In the genomic region with DNA sequence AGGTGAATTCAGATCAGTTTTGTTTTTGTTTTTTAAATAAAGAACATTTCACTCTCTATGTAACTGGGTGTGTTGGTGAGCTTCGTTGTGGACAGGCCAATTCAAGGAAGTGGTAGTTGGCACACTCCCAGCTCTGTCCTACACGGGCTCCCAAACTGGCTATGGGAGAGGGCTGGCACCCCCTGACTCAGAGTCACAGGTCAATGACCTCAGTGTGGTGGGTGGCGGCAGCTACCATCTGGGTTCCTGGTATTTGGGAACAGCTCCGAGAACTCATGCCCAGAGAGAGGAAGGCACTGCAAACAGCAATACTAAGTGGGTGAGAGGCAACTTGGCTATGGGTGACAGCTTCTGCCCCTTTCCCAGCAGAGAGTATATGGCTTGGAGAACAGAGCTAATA, we compare ENCODE assay signal across 10 mouse cellular contexts. TPM values are rescaled to one million over a fixed set of nuclear protein-coding genes. Genes with fewer than 3 reads are reported as not detected.
DNase-seq lines count a peak whose midpoint lies in the region; ATAC-seq and TF ChIP-seq lines count a peak whose summit lies in the region.
"Had no signal": no experiment of that assay in that cellular context is flagged by ENCODE, and none has a peak within 500 bp of the region (broad histone marks: within the 10 kb centered on the region; RNA-seq: fewer than 3 reads in every experiment).

No protein-coding gene starts in this region.

- TF ChIP-seq CTCF in spleen, adult 2 months (IDR thresholded peaks at IDR 0.05; ENCODE audit: extremely low read depth, insufficient read depth, insufficient read length, insufficient replicate concordance) = no peak
- TF ChIP-seq CTCF in midbrain, postnatal 0 days (IDR thresholded peaks at IDR 0.05) = no peak

- intact Hi-C loops in gastrocnemius, postnatal 14 days (cut with DNase I; ENCODE audit: low total_unique reads) = no loop called here
- intact Hi-C loops in heart, postnatal 10 days (cut with DNase I) = no loop called here

- ATAC-seq in megakaryocyte, adult 5-6 weeks (ENCODE audit: poor library complexity, severe bottlenecking) = peak; percentile 61
- ATAC-seq in midbrain, postnatal 0 days (ENCODE audit: low FRiP score) = no peak

- no peaks in the 10 kb centered on the region for H3K27me3 ChIP-seq in spleen, adult 2 months (ENCODE audit: control insufficient read depth, insufficient read depth, low read length)
- H3K27me3 ChIP-seq in midbrain, postnatal 0 days (ENCODE audit: insufficient read depth, low read length) = no peaks in the 10 kb centered on the region
- H3K27me3 ChIP-seq: forebrain, embryonic 12.5 days had no signal

- TF ChIP-seq POLR2A in spleen, adult 2 months (IDR thresholded peaks at IDR 0.05; ENCODE audit: low read depth, low read length) = no peak

- WGBS in spleen, adult 2 months = 27% methylated on average over 4 of the region's 4 CpGs
- 77% methylated on average over 4 of the region's 4 CpGs for WGBS in midbrain, postnatal 0 days

- no peaks in the 10 kb centered on the region for H3K9me3 ChIP-seq in midbrain, postnatal 0 days (ENCODE audit: low read length)
- H3K9me3 ChIP-seq: forebrain, embryonic 12.5 days had no signal

- peaks cover 32% of the 10 kb centered on the region; the same call in 1 of the 2 replicates for H3K4me1 ChIP-seq in spleen, adult 2 months (ENCODE audit: control insufficient read depth, insufficient read depth, insufficient read length)
- H3K4me1 ChIP-seq in midbrain, postnatal 0 days (ENCODE audit: insufficient read depth, low read length) = no peaks in the 10 kb centered on the region

- peak; percentile 30 for DNase-seq in gastrocnemius, postnatal 14 days
- DNase-seq in gastrocnemius, adult 8-10 months (ENCODE audit: low spot score in 2 of 2) = no peak
- peak in 1 of 2 experiments; percentile 26 for DNase-seq in spleen, adult 2 months (ENCODE audit: low read depth in 1 of 2, low spot score in 2 of 2)
- no peak for DNase-seq in spleen, postnatal 14 days (ENCODE audit: low spot score in 2 of 2)
- peak; percentile 38 to 40 for DNase-seq in heart, postnatal 10 days
- DNase-seq in midbrain, postnatal 0 days (ENCODE audit: low spot score) = no peak
- no peak for DNase-seq in left cerebral cortex, adult 18-20 months (ENCODE audit: low spot score in 2 of 2)
- DNase-seq: embryo, embryonic 11 days had no signal

- peak overlapping the region; percentile 19; the same call in 1 of the 2 replicates for H3K27ac ChIP-seq in spleen, adult 2 months (ENCODE audit: insufficient read depth, low read length)
- no peak overlapping the region for H3K27ac ChIP-seq in midbrain, postnatal 0 days (ENCODE audit: low read depth, low read length)
- H3K27ac ChIP-seq: forebrain, embryonic 12.5 days had no signal

- no peak overlapping the region for H3K9ac ChIP-seq in midbrain, postnatal 0 days (replicated peaks; ENCODE audit: low read length, poor library complexity, severe bottlenecking)
- H3K9ac ChIP-seq: forebrain, embryonic 12.5 days had no signal

- H3K4me3 ChIP-seq in spleen, adult 2 months (ENCODE audit: extremely low read depth, insufficient read depth, insufficient read length) = no peak overlapping the region
- no peak overlapping the region for H3K4me3 ChIP-seq in midbrain, postnatal 0 days (ENCODE audit: low read depth, low read length)
- H3K4me3 ChIP-seq: forebrain, embryonic 12.5 days had no signal

- H3K4me2 ChIP-seq in midbrain, postnatal 0 days (ENCODE audit: low read depth, low read length, poor library complexity, severe bottlenecking) = no peak overlapping the region
- H3K4me2 ChIP-seq: forebrain, embryonic 12.5 days had no signal

- H3K36me3 ChIP-seq in spleen, adult 2 months (ENCODE audit: control insufficient read depth, insufficient read depth, low read length) = no peaks in the 10 kb centered on the region
- H3K36me3 ChIP-seq in midbrain, postnatal 0 days (ENCODE audit: insufficient read depth, low read length) = no peaks in the 10 kb centered on the region
- H3K36me3 ChIP-seq: forebrain, embryonic 12.5 days had no signal

RNA-seq across cellular contexts. Expression of gene Abcg1, which starts 19.1 kb away (rescaled TPM):
- total RNA-seq in gastrocnemius, postnatal 14 days (2021) = 1 to 10 TPM; 4.9 to 6.6 TPM
- 1 to 10 TPM; 1.2 to 1.8 (median 1.5) TPM for total RNA-seq in gastrocnemius, adult 8-10 months (2022)
- polyA plus RNA-seq in spleen, adult 2 months (2012; rRNA removed) = 29.0 and 33.1 TPM in 2 replicates
- total RNA-seq in heart, postnatal 10 days (2021) = 1 to 10 TPM; 8.9 to 10.0 TPM
- total RNA-seq in megakaryocyte, adult 5-6 weeks (2015) = 13.2 and 20.1 TPM in 2 replicates
- total RNA-seq in megakaryocyte, adult 5-6 weeks (2017) = 19.2 and 23.7 TPM in 2 replicates
- total RNA-seq in midbrain, postnatal 0 days (2014; rRNA removed) = 29.2 and 38.7 TPM in 2 replicates
- polyA plus RNA-seq in midbrain, postnatal 0 days (2015; fragmentation: Nextera tagmentation; extraction: Ambion mirVana) = 19.6 and 20.7 TPM in 2 replicates
- total RNA-seq in left cerebral cortex, adult 18-20 months (2021) = 10 to 100 TPM; 70.5 to 80.0 TPM

Comparison
In these comparisons a context has a peak if more than half of its experiments do, and no peak if none do; other contexts are left out.
1. DNase-seq: peak in gastrocnemius, postnatal 14 days (single experiment) and heart, postnatal 10 days (2 of 2); none in gastrocnemius, adult 8-10 months (0 of 2), spleen, postnatal 14 days (0 of 2), midbrain, postnatal 0 days (single experiment) and left cerebral cortex, adult 18-20 months (0 of 2).